Mouse (Mus musculus): Measurements from ENCODE around the gene Gm17654. TPM values are rescaled to one million over a fixed set of nuclear protein-coding genes. Genes with fewer than 3 reads are reported as not detected.

The Gm17654 gene
- polyA plus RNA-seq, 1 experiment from 2014 or later: not detected

Other genes with a start within 250 kb of the Gm17654 start
- gene 1700001F09Rik, start 231.3 kb downstream of the Gm17654 start, polyA plus RNA-seq (2016; fragmentation: Nextera tagmentation; extraction: Ambion mirVana): not detected in 2 replicates
- gene Gm8138, start 162.8 kb downstream of the Gm17654 start, polyA plus RNA-seq (2016; fragmentation: Nextera tagmentation; extraction: Ambion mirVana): not detected in 2 replicates
- gene Gm5799, start 35.6 kb downstream of the Gm17654 start, polyA plus RNA-seq (2016; fragmentation: Nextera tagmentation; extraction: Ambion mirVana): not detected in 2 replicates
- gene Gm10375, start 28.9 kb upstream of the Gm17654 start, polyA plus RNA-seq (2016; fragmentation: Nextera tagmentation; extraction: Ambion mirVana): not detected in 2 replicates
- gene Gm8165, start 98.1 kb upstream of the Gm17654 start, polyA plus RNA-seq (2016; fragmentation: Nextera tagmentation; extraction: Ambion mirVana): not detected in 2 replicates
- 1.1 and 1.2 TPM in 2 replicates for gene Gm7324, start 118.7 kb upstream of the Gm17654 start, polyA plus RNA-seq (2016; fragmentation: Nextera tagmentation; extraction: Ambion mirVana)
- gene Gm16506, start 148.3 kb upstream of the Gm17654 start, polyA plus RNA-seq (2016; fragmentation: Nextera tagmentation; extraction: Ambion mirVana): not detected in 2 replicates
- gene Gm6526, start 168.7 kb upstream of the Gm17654 start, polyA plus RNA-seq (2016; fragmentation: Nextera tagmentation; extraction: Ambion mirVana): not detected in 2 replicates
- gene Gm8180, start 205.6 kb upstream of the Gm17654 start, polyA plus RNA-seq (2016; fragmentation: Nextera tagmentation; extraction: Ambion mirVana): not detected in 2 replicates